Mouse (Mus musculus) E14TG2a.4 (cell line): ENCODE measurements around the gene Fstl4.

ENCODE experiments used
- CTCF ChIP-seq: conservative IDR thresholded peaks from 2 replicates; pipeline ENCODE4 v1.5.1; 2014; ENCODE audit warnings: low read length
- NANOG ChIP-seq: IDR thresholded peaks from 2 replicates; pipeline ENCODE4 v1.6.1; 2014; ENCODE audit warnings: borderline replicate concordance, low read length, mixed read lengths
- POU5F1 ChIP-seq: IDR thresholded peaks from 2 replicates; pipeline ENCODE4 v1.6.1; 2014; ENCODE audit warnings: low read length, borderline replicate concordance

DNA sequence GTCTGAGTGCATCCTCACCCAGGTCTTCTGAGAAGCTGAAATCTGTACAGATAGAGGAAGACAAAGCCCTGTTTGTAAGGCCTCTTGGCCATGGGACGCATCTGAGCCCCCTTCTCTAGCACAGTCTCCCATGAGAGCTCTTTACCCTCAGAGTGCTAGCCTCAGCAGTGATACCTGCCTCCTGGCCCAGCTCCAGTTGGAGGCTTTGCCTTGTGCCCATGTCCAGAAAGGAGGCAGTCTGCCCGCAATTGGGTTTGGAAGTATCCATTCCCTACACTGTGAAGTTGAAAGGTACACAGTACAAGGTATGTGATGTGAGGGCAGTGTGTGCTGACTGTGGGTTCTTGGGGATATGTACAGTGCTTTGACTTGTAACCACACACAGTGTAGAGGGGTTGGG is 84.3 kb downstream of the Fstl4 start:
- TF ChIP-seq CTCF: no peak
- no peak for TF ChIP-seq NANOG
- no peak for TF ChIP-seq POU5F1
